Comparison of ENCODE assay signal across 25 mouse cellular contexts in the genomic region with DNA sequence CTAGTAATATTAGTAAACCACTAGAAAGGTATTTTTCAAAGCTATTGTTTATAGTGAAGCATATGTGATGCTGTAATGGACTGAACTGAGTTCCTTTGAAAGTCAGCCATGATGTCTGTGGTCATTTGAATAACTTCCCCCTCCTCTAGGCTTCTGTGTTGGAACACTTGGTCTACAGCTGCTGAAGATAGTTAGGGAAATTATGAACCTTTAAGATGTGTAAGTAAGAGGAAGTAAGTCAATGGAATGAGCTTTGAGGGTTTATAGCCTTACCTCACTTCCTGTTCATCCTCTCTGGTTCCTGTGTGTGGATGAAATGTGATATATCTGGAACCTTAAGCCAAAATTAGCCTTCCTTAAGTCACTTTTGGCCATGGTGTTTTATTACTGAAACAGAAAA.
"Had no signal": no experiment of that assay in that cellular context is flagged by ENCODE, and none has a peak within 500 bp of the region (broad histone marks: within the 10 kb centered on the region; RNA-seq: fewer than 3 reads in every experiment).

No protein-coding gene starts in this region.

- H3K4me2 ChIP-seq: embryonic facial prominence, embryonic 12.5 days; embryonic facial prominence, embryonic 13.5 days; embryonic facial prominence, embryonic 15.5 days; forebrain, embryonic 12.5 days; forebrain, embryonic 13.5 days; forebrain, embryonic 15.5 days had no signal

- H3K27me3 ChIP-seq: embryonic facial prominence, embryonic 12.5 days; embryonic facial prominence, embryonic 13.5 days; embryonic facial prominence, embryonic 15.5 days; forebrain, embryonic 12.5 days; forebrain, embryonic 13.5 days; forebrain, embryonic 15.5 days had no signal

- H3K4me3 ChIP-seq: embryonic facial prominence, embryonic 10.5 days; embryonic facial prominence, embryonic 12.5 days; embryonic facial prominence, embryonic 13.5 days; embryonic facial prominence, embryonic 15.5 days; erythroblast, embryonic 14.5 days; forebrain, embryonic 10.5 days; forebrain, embryonic 12.5 days; forebrain, embryonic 13.5 days; forebrain, embryonic 15.5 days; gastrocnemius, adult 2 months; heart, adult 2 months; heart, embryonic 10.5 days had no signal

- H3K4me1 ChIP-seq: embryonic facial prominence, embryonic 10.5 days; embryonic facial prominence, embryonic 12.5 days; embryonic facial prominence, embryonic 13.5 days; embryonic facial prominence, embryonic 15.5 days; forebrain, embryonic 10.5 days; forebrain, embryonic 12.5 days; forebrain, embryonic 13.5 days; forebrain, embryonic 15.5 days had no signal

- H3K27ac ChIP-seq: embryonic facial prominence, embryonic 10.5 days; embryonic facial prominence, embryonic 12.5 days; embryonic facial prominence, embryonic 13.5 days; embryonic facial prominence, embryonic 15.5 days; forebrain, embryonic 10.5 days; forebrain, embryonic 12.5 days; forebrain, embryonic 13.5 days; forebrain, embryonic 15.5 days; gastrocnemius, adult 2 months; heart, adult 2 months; heart, embryonic 10.5 days had no signal

- H3K36me3 ChIP-seq: embryonic facial prominence, embryonic 10.5 days; embryonic facial prominence, embryonic 12.5 days; embryonic facial prominence, embryonic 13.5 days; embryonic facial prominence, embryonic 15.5 days; forebrain, embryonic 10.5 days; forebrain, embryonic 12.5 days; forebrain, embryonic 15.5 days; heart, embryonic 10.5 days had no signal

- DNase-seq: cerebellum, adult 9-10 months; cerebellum, adult 9-11 months; cerebellum, postnatal 10 days; cerebellum, postnatal 25 days; cerebellum, postnatal 36 days; embryo, embryonic 11 days; forebrain, postnatal 0 days; gastrocnemius, adult 2 months; gastrocnemius, postnatal 10 days; gastrocnemius, postnatal 14 days; gastrocnemius, postnatal 25 days; gastrocnemius, postnatal 36 days; heart, adult 11 months; heart, adult 18-20 months; heart, adult 2 months had no signal

- H3K9me3 ChIP-seq: embryonic facial prominence, embryonic 10.5 days; embryonic facial prominence, embryonic 12.5 days; embryonic facial prominence, embryonic 13.5 days; embryonic facial prominence, embryonic 15.5 days; forebrain, embryonic 10.5 days; forebrain, embryonic 12.5 days; forebrain, embryonic 13.5 days; forebrain, embryonic 15.5 days; heart, embryonic 10.5 days had no signal

- H3K9ac ChIP-seq: embryonic facial prominence, embryonic 12.5 days; embryonic facial prominence, embryonic 13.5 days; embryonic facial prominence, embryonic 15.5 days; forebrain, embryonic 12.5 days; forebrain, embryonic 13.5 days; forebrain, embryonic 15.5 days; forebrain, postnatal 0 days had no signal
